Mouse (Mus musculus): ENCODE data around the gene Zfp598.

DNA sequence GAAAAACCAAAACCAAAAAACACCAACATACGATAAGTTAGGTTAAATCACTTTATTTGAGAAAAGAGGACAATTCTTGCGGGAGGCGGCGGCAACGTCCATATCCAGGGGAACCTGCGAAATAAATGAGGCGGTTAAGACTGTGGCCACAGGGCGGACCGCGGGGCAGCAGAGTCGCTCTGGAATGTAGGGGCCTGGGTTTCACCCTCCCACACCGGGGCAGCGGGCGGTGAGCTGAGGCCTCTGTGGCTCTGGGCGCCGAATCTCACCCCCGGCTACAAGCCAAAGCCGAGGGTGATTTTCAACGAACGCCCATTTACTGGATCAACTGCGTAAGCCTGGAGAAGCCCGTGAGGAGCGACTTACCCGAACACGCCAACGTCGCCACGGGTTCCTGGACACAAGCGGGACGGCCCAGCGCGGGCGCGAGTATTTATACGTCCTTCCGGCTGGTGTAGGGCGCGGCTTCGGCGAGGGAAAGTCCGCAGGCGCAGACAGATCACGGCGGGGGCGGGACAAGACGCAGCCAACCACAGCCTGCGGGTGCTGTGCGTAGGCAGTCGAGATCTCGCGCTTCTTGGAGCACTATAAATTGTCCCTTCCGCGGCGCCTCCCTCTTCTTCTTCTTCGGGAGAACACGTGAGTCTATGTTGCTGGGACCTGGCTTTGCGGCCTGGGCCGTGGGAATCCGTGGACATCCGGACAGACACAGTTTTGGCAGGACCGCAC, 50.2 kb downstream of the Zfp598 start:
- TF ChIP-seq GATA1 (IDR thresholded peaks at IDR 0.05; ENCODE audit: borderline replicate concordance, low read length) (no peak), FLI1 (IDR thresholded peaks at IDR 0.05; ENCODE audit: low read length) (no peak)
